Mouse (Mus musculus) C2C12 (cell line): Measurements from ENCODE around the gene Orm2.

Experiments used
- CEBPB ChIP-seq: IDR thresholded peaks from one replicate; pipeline ENCODE4 v1.6.1; 2011; ENCODE audit warnings: low read depth, mild to moderate bottlenecking, control low read depth, moderate library complexity
- CTCF ChIP-seq: IDR thresholded peaks from one replicate; pipeline ENCODE4 v1.5.1; 2011; ENCODE audit not compliant: control insufficient read depth, insufficient read depth, insufficient read length
- FOSL1 ChIP-seq: IDR thresholded peaks from one replicate; pipeline ENCODE4 v1.8.0; 2011; ENCODE audit warnings: mild to moderate bottlenecking, low read length; ENCODE audit not compliant: poor library complexity, insufficient read depth, severe bottlenecking
- MYOD1 ChIP-seq: IDR thresholded peaks from one replicate; pipeline ENCODE4 v1.6.1; 2011; ENCODE audit warnings: low read depth; ENCODE audit not compliant: control insufficient read depth, insufficient read length
- USF1 ChIP-seq: IDR thresholded peaks from one replicate; pipeline ENCODE4 v1.6.1; 2011; ENCODE audit warnings: low read depth, mild to moderate bottlenecking, control low read depth, moderate library complexity

DNA sequence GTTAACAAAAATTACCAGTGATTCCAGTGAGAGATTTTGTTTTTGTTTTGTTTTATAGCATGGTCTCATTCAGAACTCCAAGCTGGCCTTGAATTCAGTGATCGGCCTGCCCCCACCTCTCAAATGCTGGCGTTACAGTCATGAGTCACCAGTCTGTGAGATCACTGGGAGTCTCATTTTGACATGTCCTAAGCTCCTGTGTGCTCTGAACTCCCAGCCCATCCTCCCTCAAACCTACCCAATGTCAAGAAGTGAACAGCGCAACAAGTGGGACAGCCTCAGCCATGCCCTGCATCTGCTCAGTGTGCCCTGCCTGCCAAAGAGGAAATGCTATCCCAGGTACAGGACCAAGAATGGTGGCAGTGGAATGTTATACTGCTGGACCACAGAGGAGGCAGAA, 23.0 kb downstream of the Orm2 start:
- TF ChIP-seq MYOD1: no peak
- no peak for TF ChIP-seq CTCF
- no peak for TF ChIP-seq USF1
- no peak for TF ChIP-seq FOSL1
- TF ChIP-seq CEBPB: no peak
